ENCODE assay signal across 8 mouse cellular contexts in genomic region chr10:75277501-75277900, GRCm38 (mm10). TPM values are rescaled to one million over a fixed set of nuclear protein-coding genes. Genes with fewer than 3 reads are reported as not detected.
DNase-seq lines count a peak whose midpoint lies in the region.

No protein-coding gene starts in this region.

- DNase-seq in cerebellum, postnatal 10 days, result peak; percentile 60 to 65
- DNase-seq in cerebellum, adult 9-11 months, result no peak
- DNase-seq in layer of hippocampus, postnatal 14 days (ENCODE audit: low spot score in 2 of 2), result peak; percentile 23 to 24
- DNase-seq in layer of hippocampus, adult 9-10 months (ENCODE audit: low spot score), result no peak
- peak; percentile 17 for DNase-seq in ES-CJ7 (ENCODE audit: low read depth, low spot score)
- peak; percentile 56 for DNase-seq in kidney, postnatal 10 days
- DNase-seq in spleen, postnatal 14 days (ENCODE audit: low spot score in 2 of 2), result no peak
- DNase-seq in urinary bladder, postnatal 36 days (ENCODE audit: low spot score in 2 of 2), result no peak

RNA-seq across cellular contexts. Expression of gene Adora2a, which starts 39.2 kb away (rescaled TPM):
- total RNA-seq in layer of hippocampus, postnatal 14 days (2021), result 1 to 10 TPM; 3.2 to 5.1 TPM

Comparison
In these comparisons a context has a peak if more than half of its experiments do, and no peak if none do; other contexts are left out.
1. DNase-seq: peak in cerebellum, postnatal 10 days (2 of 2), layer of hippocampus, postnatal 14 days (2 of 2), ES-CJ7 (single experiment) and kidney, postnatal 10 days (single experiment); none in cerebellum, adult 9-11 months (single experiment), layer of hippocampus, adult 9-10 months (single experiment), spleen, postnatal 14 days (0 of 2) and urinary bladder, postnatal 36 days (0 of 2).